Mouse (Mus musculus) bone marrow, adult 2 months (tissue): Measurements from ENCODE around the gene Atp8a2. TPM values are rescaled to one million over a fixed set of nuclear protein-coding genes. Genes with fewer than 3 reads are reported as not detected.

Source experiments
- H3K27ac ChIP-seq: fragments of 200-500 bp; 2 replicates; pipeline ENCODE4 v1.5.1; 2012; ENCODE audit warnings: low read depth, mild to moderate bottlenecking, control low read depth, inconsistent platforms, low read length; ENCODE audit not compliant: control insufficient read depth, poor library complexity, insufficient read depth
- H3K4me1 ChIP-seq: fragments of 200-500 bp; 2 replicates; pipeline ENCODE4 v1.6.1; 2011; ENCODE audit warnings: low read length; ENCODE audit not compliant: control insufficient read depth, insufficient read depth
- H3K4me3 ChIP-seq: fragments of 200-500 bp; replicated peaks from 2 replicates; pipeline ENCODE3; 2011; ENCODE audit warnings: mild to moderate bottlenecking, low read depth, low read length, control low read depth; ENCODE audit not compliant: control insufficient read depth
- CTCF ChIP-seq: fragments of 200-500 bp; IDR thresholded peaks from 2 replicates; pipeline ENCODE4 v1.5.1; 2011; ENCODE audit warnings: low read length, control low read depth; ENCODE audit not compliant: control insufficient read depth, insufficient read depth
- POLR2A ChIP-seq: fragments of 200-500 bp; IDR thresholded peaks from 2 replicates; pipeline ENCODE4 v1.6.1; 2011; ENCODE audit warnings: low read depth, mild to moderate bottlenecking, control low read depth, low read length, borderline replicate concordance; ENCODE audit not compliant: control insufficient read depth
- WGBS: fragments of 180-500 bp; shearing (Covaris S2); methylation state at CpG from one replicate; pipeline ENCODE4 v1.1.7; 2018; 5-methylcytosine and 5-hydroxymethylcytosine counted together
- polyA plus RNA-seq: library from polyadenylated mRNA; stranded (reverse); fragments of >200 nt; gene quantifications from 2 replicates; pipeline ENCODE4 v1.2.4, GENCODE M21; 2011; ENCODE audit warnings: low replicate concordance; ENCODE audit not compliant: missing spikeins, insufficient read depth, insufficient read length

The Atp8a2 gene
- polyA plus RNA-seq, 1 experiment = 0.20 TPM

DNA sequence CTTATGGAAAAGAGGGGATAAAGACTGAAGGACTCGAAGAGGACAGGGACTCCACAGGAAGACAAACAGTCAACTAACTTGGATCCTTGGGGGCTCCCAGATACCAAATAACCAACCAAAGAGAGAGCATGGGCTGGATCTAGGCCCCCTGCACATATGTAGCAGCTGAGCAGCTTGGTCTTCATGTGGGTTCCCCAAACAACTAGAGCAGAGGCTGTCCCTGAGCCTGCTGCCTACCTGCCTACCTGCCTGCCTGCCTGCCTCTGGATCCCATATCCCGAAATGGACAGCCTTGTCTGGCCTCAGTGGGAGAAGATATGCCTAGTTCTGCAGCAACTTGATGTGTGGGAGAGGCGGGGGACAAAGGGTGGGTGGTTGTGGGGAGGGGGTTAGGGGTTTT is 444.6 kb downstream of the Atp8a2 start:
- Histone ChIP-seq H3K4me3 (no peak overlapping the region), H3K27ac (no peak overlapping the region), H3K4me1 (no peaks in the 10 kb centered on the region)
- TF ChIP-seq CTCF = no peak
- no peak for TF ChIP-seq POLR2A
- 67% methylated on average over 3 of the region's 3 CpGs for WGBS

DNA sequence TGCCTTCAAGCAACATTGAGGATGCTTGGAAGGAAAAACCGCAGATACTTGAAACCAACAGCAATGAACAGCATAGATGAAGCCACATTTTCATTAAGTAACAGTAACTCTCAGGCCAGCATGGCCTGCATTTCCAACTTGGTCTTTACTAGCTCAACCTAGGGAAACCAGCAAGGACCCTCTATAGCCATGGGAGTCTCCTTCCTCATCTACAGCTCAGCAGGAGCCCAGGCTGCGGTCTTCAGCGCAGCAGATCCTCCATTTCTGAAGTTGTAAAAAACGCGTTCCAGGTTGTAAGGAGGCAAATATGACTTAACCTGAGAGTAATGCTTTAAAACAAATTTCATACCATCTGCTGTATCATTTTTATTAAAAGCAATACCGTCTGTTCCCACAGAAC is 447.0 kb downstream of the Atp8a2 start:
- TF ChIP-seq CTCF (no peak), POLR2A (no peak)
- Histone ChIP-seq H3K4me1 (no peaks in the 10 kb centered on the region), H3K27ac (no peak overlapping the region), H3K4me3 (no peak overlapping the region)
- 87% methylated on average over 6 of the region's 6 CpGs for WGBS

DNA sequence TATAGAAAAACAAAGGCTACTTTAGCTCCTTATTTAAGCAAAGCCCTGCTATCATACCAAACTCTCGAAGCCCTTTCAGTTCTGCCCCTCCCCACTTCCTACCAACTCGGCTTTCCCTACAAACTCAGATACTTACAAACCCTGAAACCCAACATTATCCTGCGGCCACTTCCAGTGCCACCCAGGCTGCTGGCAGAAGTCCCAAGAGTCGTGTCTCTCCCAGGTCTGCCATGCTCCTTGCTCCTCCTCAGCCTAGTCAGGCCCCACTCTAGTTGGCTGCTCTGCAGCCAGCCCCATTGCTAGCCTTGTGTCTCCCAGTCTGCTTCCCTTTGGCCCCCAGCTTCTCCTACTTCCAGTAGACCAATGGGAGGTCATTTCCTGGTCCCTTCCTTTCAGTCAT is 451.3 kb downstream of the Atp8a2 start:
- H3K4me3 ChIP-seq = no peak overlapping the region
- H3K27ac ChIP-seq = no peak overlapping the region
- H3K4me1 ChIP-seq = no peaks in the 10 kb centered on the region
- WGBS = 64% methylated on average over 4 of the region's 4 CpGs
- TF ChIP-seq CTCF (no peak), POLR2A (no peak)

DNA sequence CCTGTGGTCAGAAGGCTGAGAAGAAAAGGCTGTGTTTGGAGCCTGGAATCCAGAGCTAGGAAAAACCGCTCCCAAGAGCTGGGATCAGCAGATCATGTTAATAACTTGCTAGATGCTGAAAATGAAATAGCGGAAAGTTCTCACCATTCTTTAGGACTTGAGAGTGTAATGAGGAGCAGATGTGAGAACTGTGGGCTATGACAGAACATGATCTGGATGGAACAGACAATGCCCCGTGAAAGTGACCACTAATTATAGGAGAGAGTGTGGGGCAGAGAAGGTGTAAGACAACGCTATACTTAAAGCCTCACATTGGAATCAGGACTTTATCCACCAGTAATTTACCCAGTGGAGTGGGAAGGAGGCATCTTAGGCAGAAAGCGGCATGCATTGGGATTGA is 455.2 kb downstream of the Atp8a2 start:
- TF ChIP-seq CTCF (no peak), POLR2A (no peak)
- H3K27ac ChIP-seq = no peak overlapping the region
- no peak overlapping the region for H3K4me3 ChIP-seq
- WGBS = 84% methylated on average over 5 of the region's 5 CpGs
- H3K4me1 ChIP-seq = no peaks in the 10 kb centered on the region

DNA sequence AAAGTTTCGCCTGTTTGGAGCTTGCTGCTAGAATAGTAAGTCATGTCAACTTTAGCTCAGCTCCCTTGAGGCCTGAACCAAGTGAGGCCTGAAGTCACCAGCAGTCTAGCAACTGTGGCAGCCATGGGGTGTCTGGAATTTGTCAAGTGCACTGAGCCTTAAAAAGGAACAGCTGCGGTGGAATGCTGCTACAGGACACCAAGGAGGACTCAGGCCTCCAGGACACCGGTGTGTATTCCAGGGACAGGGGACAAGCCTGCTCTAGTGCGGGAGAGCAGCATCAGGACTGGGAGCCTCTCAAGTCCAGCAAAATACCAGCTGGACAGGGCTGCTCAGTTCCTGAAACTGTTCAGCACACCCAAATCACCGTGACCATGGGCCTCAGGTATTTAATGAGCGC is 457.5 kb downstream of the Atp8a2 start:
- Histone ChIP-seq H3K4me1 (no peaks in the 10 kb centered on the region), H3K27ac (no peak overlapping the region; the same call in 1 of the 2 replicates), H3K4me3 (no peak overlapping the region)
- no peak for TF ChIP-seq CTCF
- TF ChIP-seq POLR2A = no peak
- 76% methylated on average over 6 of the region's 6 CpGs for WGBS

DNA sequence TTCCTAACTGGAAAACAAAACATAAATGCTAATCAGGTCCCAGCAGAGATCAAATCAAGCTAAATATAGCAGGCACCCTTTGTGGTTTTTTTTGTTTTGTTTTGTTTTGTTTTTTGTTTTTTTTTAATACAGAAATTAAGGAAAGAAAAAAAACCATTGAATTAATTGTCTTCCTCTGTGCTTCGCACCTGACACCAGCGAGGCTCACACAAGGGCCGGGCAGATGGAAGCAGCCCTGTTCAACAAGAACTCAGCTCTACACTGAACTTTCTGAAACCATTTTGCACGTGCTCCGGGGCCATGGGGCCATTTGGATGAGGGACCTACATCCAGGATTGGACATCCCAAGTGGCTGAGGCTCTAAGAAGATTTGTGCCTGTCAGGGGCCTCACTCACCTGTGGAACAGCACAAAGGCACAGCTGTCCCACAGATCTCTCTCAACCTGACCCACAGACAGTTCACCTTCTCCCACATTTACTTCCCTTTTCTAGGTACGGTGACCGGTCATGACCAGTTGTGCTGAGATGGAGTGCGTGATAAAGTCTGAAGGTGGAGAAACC is 459.2 kb downstream of the Atp8a2 start:
- 62% methylated on average over 8 of the region's 8 CpGs for WGBS
- TF ChIP-seq POLR2A (no peak), CTCF (no peak)
- Histone ChIP-seq H3K4me3 (no peak overlapping the region), H3K4me1 (no peaks in the 10 kb centered on the region), H3K27ac (no peak overlapping the region)

DNA sequence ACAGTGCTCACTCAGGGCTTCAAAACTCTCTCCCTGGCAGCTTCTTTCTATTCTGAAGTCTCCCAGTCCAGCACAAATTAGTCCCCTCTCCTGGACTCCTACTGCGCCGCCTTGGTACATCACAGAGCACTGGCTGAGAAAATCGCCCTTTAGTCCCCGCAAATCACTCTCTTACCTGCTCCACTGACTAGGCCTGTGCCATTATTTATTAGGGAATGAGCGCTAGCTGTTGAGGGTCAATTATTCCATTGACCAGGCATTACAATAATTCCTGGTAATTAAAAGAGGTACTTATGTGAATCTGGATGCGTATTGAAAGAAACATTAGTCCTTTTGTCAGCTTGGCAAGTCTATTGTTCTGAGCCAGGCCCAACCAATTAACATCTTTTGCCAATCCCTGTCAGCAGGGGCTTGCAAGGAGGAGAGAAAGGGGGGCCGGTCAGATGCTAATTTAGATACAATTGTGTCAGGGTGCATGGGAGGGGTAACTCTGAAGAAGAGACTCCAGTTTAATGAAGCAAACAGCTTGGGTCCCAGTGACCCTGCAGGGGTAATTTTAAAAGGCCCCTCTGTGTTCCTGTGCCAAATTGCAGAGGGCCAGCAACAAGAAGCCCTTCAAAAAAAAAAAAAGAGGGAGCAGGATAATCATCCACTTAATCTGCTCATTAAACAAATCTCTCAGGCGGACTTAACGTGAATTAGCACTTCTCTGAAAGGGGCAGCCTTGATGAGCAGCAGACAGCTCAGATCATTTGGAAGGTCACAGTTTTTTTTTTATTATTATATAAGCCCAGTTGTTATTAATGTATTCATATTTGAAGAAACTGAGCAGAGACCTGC is 459.9 kb downstream of the Atp8a2 start:
- H3K4me3 ChIP-seq = no peak overlapping the region
- no peak overlapping the region for H3K27ac ChIP-seq
- 86% methylated on average over 9 of the region's 9 CpGs for WGBS
- no peak for TF ChIP-seq CTCF
- H3K4me1 ChIP-seq = no peaks in the 10 kb centered on the region

DNA sequence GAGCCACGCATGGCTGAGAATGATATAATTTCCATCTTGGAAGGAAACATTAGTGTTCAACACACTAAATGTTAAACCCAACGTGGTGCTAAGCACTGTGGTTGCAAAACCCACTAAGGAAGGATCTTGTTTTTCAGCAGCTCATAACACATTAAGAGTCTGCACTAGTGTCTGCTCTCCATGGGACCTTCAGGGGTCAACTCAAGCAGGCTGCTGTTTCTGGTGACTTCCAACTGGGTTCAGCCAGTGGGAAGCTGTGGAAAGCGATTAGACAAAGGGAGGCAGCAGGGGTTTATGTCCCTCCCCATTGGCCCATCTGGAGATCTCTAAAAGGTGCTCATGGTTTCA is 467.0 kb downstream of the Atp8a2 start:
- 56% methylated on average over 3 of the region's 3 CpGs for WGBS
- no peaks in the 10 kb centered on the region for H3K4me1 ChIP-seq
- TF ChIP-seq CTCF (no peak), POLR2A (no peak)
- H3K4me3 ChIP-seq = no peak overlapping the region
- no peak overlapping the region for H3K27ac ChIP-seq
